Comparison of ENCODE assay signal across 34 mouse cellular contexts in the genomic region with DNA sequence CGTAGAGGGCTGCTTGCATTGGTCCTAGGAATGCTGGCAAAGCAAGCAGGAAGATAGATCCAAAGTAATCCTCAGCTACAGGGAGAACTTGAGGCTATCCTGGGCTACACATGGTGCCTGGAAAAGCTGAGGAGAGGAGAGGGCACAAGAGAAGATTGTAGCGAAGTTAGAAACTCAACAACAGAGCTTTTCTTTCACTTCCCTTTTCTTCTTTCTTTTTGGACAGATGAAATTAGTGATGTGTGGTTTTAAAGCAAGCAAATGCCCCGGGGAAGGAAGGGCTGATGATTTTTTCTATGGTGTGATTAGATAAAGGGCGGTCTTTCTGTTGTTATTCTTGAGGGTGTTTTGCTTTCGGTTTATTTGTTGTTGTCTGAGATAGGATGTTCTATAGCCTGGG.
DNase-seq lines count a peak whose midpoint lies in the region; ATAC-seq and TF ChIP-seq lines count a peak whose summit lies in the region.
"Had no signal": no experiment of that assay in that cellular context is flagged by ENCODE, and none has a peak within 500 bp of the region (broad histone marks: within the 10 kb centered on the region; RNA-seq: fewer than 3 reads in every experiment).

No protein-coding gene starts in this region.

- no peak for TF ChIP-seq POLR2A in CH12.LX (IDR thresholded peaks at IDR 0.05; ENCODE audit: low read depth, low read length)

- dilution Hi-C loops in CH12.LX (cut with MboI; ENCODE audit: extremely low pct_ligation_motif_present, extremely low pct_unique_long_range_greater_than_20kb, low sequenced_read_pairs), result no loop called here

- no peaks in the 10 kb centered on the region for H3K36me3 ChIP-seq in CH12.LX (replicated peaks in 1 of 2; ENCODE audit: control insufficient read depth in 1 of 2, insufficient read depth in 1 of 2, low read length in 1 of 2)
- H3K36me3 ChIP-seq: embryonic facial prominence, embryonic 10.5 days; forebrain, embryonic 12.5 days; liver, embryonic 12.5 days had no signal

- no peak for DNase-seq in gastrocnemius, adult 2 months
- no peak for DNase-seq in gastrocnemius, adult 8-10 months (ENCODE audit: low spot score in 2 of 2)
- DNase-seq in CH12.LX (ENCODE audit: extremely low read depth), result peak; percentile 31
- no peak for DNase-seq in right cerebral cortex, adult 2 months (ENCODE audit: low spot score in 2 of 2)
- no peak for DNase-seq in kidney, postnatal 14 days
- no peak for DNase-seq in lung, postnatal 36 days
- DNase-seq: adrenal gland, postnatal 25 days; cerebellum, adult 2 months; cerebellum, postnatal 14 days; forebrain, postnatal 0 days; gastrocnemius, postnatal 14 days; heart, postnatal 10 days; kidney, postnatal 36 days; left cerebral cortex, postnatal 4 days; lung, adult 18-20 months; lung, postnatal 10 days; right cerebral cortex, postnatal 4 days; thymus, adult 2 months; thymus, postnatal 36 days had no signal

- in situ Hi-C loops in CH12.LX (cut with MboI; ENCODE audit: low pct_ligation_motif_present, low pct_unique_long_range_greater_than_20kb, low sequenced_read_pairs), result no loop called here

- no peak overlapping the region for H3K4me2 ChIP-seq in CH12.LX (ENCODE audit: insufficient read depth, low read depth, poor library complexity, severe bottlenecking)
- H3K4me2 ChIP-seq: embryonic facial prominence, embryonic 15.5 days; forebrain, embryonic 12.5 days; heart, embryonic 13.5 days; hindbrain, embryonic 14.5 days; kidney, embryonic 15.5 days; liver, embryonic 12.5 days; midbrain, embryonic 11.5 days; neural tube, embryonic 13.5 days had no signal

- peak; percentile 49 for TF ChIP-seq EP300 in CH12.LX (IDR thresholded peaks at IDR 0.05; ENCODE audit: low read length)

- H3K79me2 ChIP-seq in CH12.LX (replicated peaks; ENCODE audit: control insufficient read depth, extremely low read depth, insufficient read depth, poor library complexity, severe bottlenecking), result no peaks in the 10 kb centered on the region

- H3K4me3 ChIP-seq in gastrocnemius, adult 2 months, result no peak overlapping the region
- peak overlapping the region in 1 of 3 experiments; percentile 7 for H3K4me3 ChIP-seq in CH12.LX (replicated peaks in 1 of 3; ENCODE audit: low read depth in 2 of 3, low read length in 2 of 3, poor library complexity in 1 of 3)
- H3K4me3 ChIP-seq: embryonic facial prominence, embryonic 10.5 days; embryonic facial prominence, embryonic 15.5 days; forebrain, embryonic 12.5 days; heart, embryonic 13.5 days; kidney, embryonic 15.5 days; layer of hippocampus, adult 2 months; liver, embryonic 12.5 days; neural tube, embryonic 13.5 days had no signal

- intact Hi-C loops in gastrocnemius, adult 2 months (cut with DNase I), result no loop called here

- peaks cover 40% of the 10 kb centered on the region for H3K9me3 ChIP-seq in CH12.LX (replicated peaks; ENCODE audit: low read length)
- H3K9me3 ChIP-seq: embryonic facial prominence, embryonic 15.5 days; forebrain, embryonic 12.5 days; kidney, embryonic 15.5 days; liver, embryonic 12.5 days; neural tube, embryonic 13.5 days had no signal

- no peak for TF ChIP-seq CTCF in gastrocnemius, adult 2 months (IDR thresholded peaks at IDR 0.05)
- no peak for TF ChIP-seq CTCF in CH12.LX (conservative IDR thresholded peaks at IDR 0.05 in 1 of 2, IDR thresholded peaks at IDR 0.05 in 1 of 2; ENCODE audit: low read depth in 2 of 2, low read length in 2 of 2)

- no peak overlapping the region for H3K9ac ChIP-seq in CH12.LX (ENCODE audit: insufficient read depth, low read depth)
- H3K9ac ChIP-seq: embryonic facial prominence, embryonic 15.5 days; forebrain, embryonic 12.5 days; forebrain, postnatal 0 days; heart, embryonic 13.5 days; hindbrain, embryonic 14.5 days; kidney, embryonic 15.5 days; liver, embryonic 12.5 days; neural tube, embryonic 13.5 days had no signal

- peaks cover 0 to 15% of the 10 kb centered on the region in 2 experiments; a peak in 2 of 4 replicates for H3K4me1 ChIP-seq in CH12.LX (ENCODE audit: control insufficient read depth in 1 of 2, insufficient read depth in 2 of 2)
- H3K4me1 ChIP-seq: embryonic facial prominence, embryonic 10.5 days; embryonic facial prominence, embryonic 15.5 days; forebrain, embryonic 12.5 days; kidney, embryonic 15.5 days; liver, embryonic 12.5 days; neural tube, embryonic 13.5 days had no signal

- H3K27me3 ChIP-seq in CH12.LX (replicated peaks), result no peaks in the 10 kb centered on the region
- H3K27me3 ChIP-seq: embryonic facial prominence, embryonic 15.5 days; forebrain, embryonic 12.5 days; heart, embryonic 13.5 days; kidney, embryonic 15.5 days; liver, embryonic 12.5 days; neural tube, embryonic 13.5 days had no signal

- peak overlapping the region; percentile 56; the same call in 1 of the 2 replicates for H3K27ac ChIP-seq in gastrocnemius, adult 2 months
- no peak overlapping the region for H3K27ac ChIP-seq in CH12.LX (ENCODE audit: insufficient read depth, low read depth)
- H3K27ac ChIP-seq: embryonic facial prominence, embryonic 10.5 days; embryonic facial prominence, embryonic 15.5 days; forebrain, embryonic 12.5 days; heart, embryonic 13.5 days; hindbrain, embryonic 14.5 days; kidney, embryonic 15.5 days; liver, embryonic 12.5 days; neural tube, embryonic 13.5 days; stomach, postnatal 0 days had no signal

- ATAC-seq in granulocyte monocyte progenitor cell, adult 5-6 weeks (replicated peaks; ENCODE audit: poor library complexity, severe bottlenecking), result peak; percentile 66
- peak; percentile 79 for ATAC-seq in neutrophil, adult 5-6 weeks (ENCODE audit: extremely low read depth, insufficient number of reproducible peaks, low FRiP score, poor library complexity, severe bottlenecking)
- ATAC-seq: forebrain, postnatal 0 days; intestine, postnatal 0 days; liver, embryonic 12.5 days; midbrain, embryonic 16.5 days had no signal

- TF ChIP-seq RAD21 in CH12.LX (IDR thresholded peaks at IDR 0.05; ENCODE audit: low read depth, low read length), result no peak

TF ChIP-seq in CH12.LX, 34 proteins besides CTCF, POLR2A, EP300 and RAD21:
- no peak for TF ChIP-seq MEF2A (IDR thresholded peaks at IDR 0.05; ENCODE audit: borderline replicate concordance, low read depth, low read length)
- no peak for TF ChIP-seq E2F4 (IDR thresholded peaks at IDR 0.05; ENCODE audit: insufficient replicate concordance, low read depth, low read length)
- TF ChIP-seq POLR2AphosphoS2 (IDR thresholded peaks at IDR 0.05; ENCODE audit: low read depth, low read length), result no peak
- peak; percentile 41; the same call in 1 of the 2 replicates for TF ChIP-seq IRF4 (IDR thresholded peaks at IDR 0.05; ENCODE audit: low read depth, low read length)
- TF ChIP-seq ZNF384 (IDR thresholded peaks at IDR 0.05; ENCODE audit: low read depth, low read length), result 0 out of 2 replicates have a peak, but pooled peaks have one; percentile 33
- TF ChIP-seq TCF12 (IDR thresholded peaks at IDR 0.05; ENCODE audit: low read depth, low read length), result no peak
- TF ChIP-seq ETS1 (conservative IDR thresholded peaks at IDR 0.05; ENCODE audit: low read depth, low read length), result no peak
